ENCODE assay signal across 17 mouse cellular contexts in genomic region chr14:14353081-14353732, GRCm38 (mm10). TPM values are rescaled to one million over a fixed set of nuclear protein-coding genes. Genes with fewer than 3 reads are reported as not detected.
A peak's percentile ranks its signal among the peaks of the same experiment; 100 is the strongest.
DNase-seq lines count a peak whose midpoint lies in the region.
"Had no signal": no experiment of that assay in that cellular context is flagged by ENCODE, and none has a peak within 500 bp of the region (broad histone marks: within the 10 kb centered on the region; RNA-seq: fewer than 3 reads in every experiment).

No protein-coding gene starts in this region.

- peak; percentile 41 for DNase-seq in embryo, embryonic 10 days (ENCODE audit: low spot score)
- DNase-seq in embryo, embryonic 9.5 days (ENCODE audit: extremely low spot score), result no peak
- peak; percentile 2 for DNase-seq in thymus, postnatal 0 days (ENCODE audit: low spot score)
- no peak for DNase-seq in thymus, postnatal 25 days
- peak; percentile 56 for DNase-seq in induced T-regulatory cell, adult 2 months (ENCODE audit: low read depth)
- no peak for DNase-seq in adrenal gland, postnatal 10 days
- DNase-seq in heart, adult 8-10 months (ENCODE audit: low spot score), result no peak
- no peak for DNase-seq in urinary bladder, postnatal 25 days (ENCODE audit: low spot score)
- DNase-seq: cerebellum, adult 18-20 months; heart, postnatal 14 days; lung, adult 18-20 months had no signal

RNA-seq across cellular contexts. Expression of gene Il3ra, which starts 7.1 kb away (rescaled TPM):
- polyA plus RNA-seq in thymus, postnatal 0 days (2015; fragmentation: Nextera tagmentation; extraction: Ambion mirVana), result 6.5 and 8.5 TPM in 2 replicates
- 10 to 100 TPM; 10.3 to 13.5 TPM for total RNA-seq in adrenal gland, postnatal 10 days (2021)
- total RNA-seq in heart, adult 8-10 months (2022), result 1 to 10 TPM; 2.2 to 7.2 (median 3.5) TPM

RNA-seq across cellular contexts. Expression of gene Olfr31, which starts 30.6 kb away (rescaled TPM):
- not detected in 2 replicates for polyA plus RNA-seq in thymus, postnatal 0 days (2015; fragmentation: Nextera tagmentation; extraction: Ambion mirVana)
- total RNA-seq in adrenal gland, postnatal 10 days (2021), result not detected
- not detected for total RNA-seq in heart, adult 8-10 months (2022)
- total RNA-seq: heart, postnatal 14 days had no signal
- polyA plus RNA-seq: embryonic facial prominence, embryonic 15.5 days; kidney, embryonic 15.5 days; limb, embryonic 13.5 days; spleen, adult 2 months had no signal

RNA-seq across cellular contexts. Expression of gene Olfr721-ps1, which starts 47.9 kb away (rescaled TPM):
- polyA plus RNA-seq in thymus, postnatal 0 days (2015; fragmentation: Nextera tagmentation; extraction: Ambion mirVana), result not detected in 2 replicates
- not detected for total RNA-seq in adrenal gland, postnatal 10 days (2021)
- not detected for total RNA-seq in heart, adult 8-10 months (2022)
- total RNA-seq: heart, postnatal 14 days; layer of hippocampus, postnatal 14 days had no signal
- polyA plus RNA-seq: kidney, embryonic 15.5 days; limb, embryonic 13.5 days; Patski; spleen, adult 2 months had no signal

Comparison
In these comparisons a context has a peak if more than half of its experiments do, and no peak if none do; other contexts are left out.
1. DNase-seq: peak in embryo, embryonic 10 days (single experiment), thymus, postnatal 0 days (single experiment) and induced T-regulatory cell, adult 2 months (single experiment); none in embryo, embryonic 9.5 days (single experiment), thymus, postnatal 25 days (single experiment), adrenal gland, postnatal 10 days (single experiment), heart, adult 8-10 months (single experiment) and urinary bladder, postnatal 25 days (single experiment).